Mouse (Mus musculus): Measurements from ENCODE around the gene Cd248. TPM values are rescaled to one million over a fixed set of nuclear protein-coding genes. Genes with fewer than 3 reads are reported as not detected.
A peak's percentile ranks its signal among the peaks of the same experiment; 100 is the strongest.

Gene Cd248
- total and polyA plus RNA-seq, 2 experiments from 2014 or later, result 12.5 to 16.4 TPM

- Histone ChIP-seq H3K4me2 (ENCODE audit: low read depth, low read length) (peak overlapping the region; percentile 94), H3K27me3 (ENCODE audit: insufficient read depth, low read length) (no peaks in the 10 kb centered on the region), H3K9me3 (ENCODE audit: low read length) (no peaks in the 10 kb centered on the region), H3K27ac (peak overlapping the region; percentile 97), H3K4me3 (ENCODE audit: low read length) (peak overlapping the region; percentile 69), H3K4me1 (ENCODE audit: insufficient read depth, low read length) (0 out of 2 replicates have a peak, but pooled peaks cover 5% of the 10 kb centered on the region), H3K36me3 (ENCODE audit: insufficient read depth, low read length) (peaks cover 65% of the 10 kb centered on the region), H3K9ac (replicated peaks; ENCODE audit: low read length) (peak overlapping the region; percentile 86)
- WGBS, result 18% methylated on average over 9 of the region's 9 CpGs
- DNase-seq (ENCODE audit: low spot score), result no peak
- ATAC-seq, result no peak
- no peak for TF ChIP-seq CTCF (IDR thresholded peaks at IDR 0.05; ENCODE audit: low read depth)
These were observed 38.2 kb downstream of the Cd248 start for GRCm38 (mm10) chr19:5106074-5106473.

GRCm38 (mm10) chr19:5106731-5107191 is 38.9 kb downstream of the Cd248 start, which contains the start of gene Rab1b:
TSS of gene Rab1b (minus strand) at chr19:5107072.
- under 1% methylated on average over 46 of the region's 46 CpGs for WGBS
- ATAC-seq (peak; percentile 96), DNase-seq (ENCODE audit: low spot score) (peak; percentile 100)
- Histone ChIP-seq H3K4me2 (ENCODE audit: low read depth, low read length) (peak within 1 kb of the TSS; percentile 94), H3K9me3 (ENCODE audit: low read length) (no peaks in the 10 kb centered on the region), H3K27ac (peak within 1 kb of the TSS; percentile 97), H3K9ac (replicated peaks; ENCODE audit: low read length) (peak within 1 kb of the TSS; percentile 86), H3K4me3 (ENCODE audit: low read length) (peak within 1 kb of the TSS; percentile 69), H3K27me3 (ENCODE audit: insufficient read depth, low read length) (no peaks in the 10 kb centered on the region), H3K4me1 (ENCODE audit: insufficient read depth, low read length) (0 out of 2 replicates have a peak, but pooled peaks cover 5% of the 10 kb centered on the region), H3K36me3 (ENCODE audit: insufficient read depth, low read length) (peaks cover 65% of the 10 kb centered on the region)
- no peak for TF ChIP-seq CTCF (IDR thresholded peaks at IDR 0.05; ENCODE audit: low read depth)

- TF ChIP-seq CTCF (IDR thresholded peaks at IDR 0.05; ENCODE audit: low read depth), result no peak
- H3K36me3 ChIP-seq (ENCODE audit: insufficient read depth, low read length), result peaks cover 60% of the 10 kb centered on the region
- H3K27ac ChIP-seq, result peak overlapping the region; percentile 97; the same call in 1 of the 2 replicates
- H3K27me3 ChIP-seq (ENCODE audit: insufficient read depth, low read length), result no peaks in the 10 kb centered on the region
- ATAC-seq (no peak), DNase-seq (ENCODE audit: low spot score) (no peak)
- 0 out of 2 replicates have a peak, but pooled peaks cover 5% of the 10 kb centered on the region for H3K4me1 ChIP-seq (ENCODE audit: insufficient read depth, low read length)
- no peak overlapping the region for H3K4me3 ChIP-seq (ENCODE audit: low read length)
- no peak overlapping the region for H3K9ac ChIP-seq (replicated peaks; ENCODE audit: low read length)
- H3K4me2 ChIP-seq (ENCODE audit: low read depth, low read length), result no peak overlapping the region
- 75% methylated on average over 18 of the region's 18 CpGs for WGBS
- no peaks in the 10 kb centered on the region for H3K9me3 ChIP-seq (ENCODE audit: low read length)
These were observed 39.8 kb downstream of the Cd248 start for GRCm38 (mm10) chr19:5107556-5108270.

- no peaks in the 10 kb centered on the region for H3K9me3 ChIP-seq (ENCODE audit: low read length)
- H3K36me3 ChIP-seq (ENCODE audit: insufficient read depth, low read length), result peaks cover 56% of the 10 kb centered on the region
- H3K4me3 ChIP-seq (ENCODE audit: low read length), result no peak overlapping the region
- DNase-seq (ENCODE audit: low spot score), result peak; percentile 60
- H3K27ac ChIP-seq, result no peak overlapping the region
- no peak overlapping the region for H3K4me2 ChIP-seq (ENCODE audit: low read depth, low read length)
- H3K9ac ChIP-seq (replicated peaks; ENCODE audit: low read length), result no peak overlapping the region
- ATAC-seq, result no peak
- TF ChIP-seq CTCF (IDR thresholded peaks at IDR 0.05; ENCODE audit: low read depth), result peak; percentile 54
- no peaks in the 10 kb centered on the region for H3K27me3 ChIP-seq (ENCODE audit: insufficient read depth, low read length)
- 0 out of 2 replicates have a peak, but pooled peaks cover 5% of the 10 kb centered on the region for H3K4me1 ChIP-seq (ENCODE audit: insufficient read depth, low read length)
- 27% methylated on average over 5 of the region's 5 CpGs for WGBS
These were observed 40.3 kb downstream of the Cd248 start for GRCm38 (mm10) chr19:5108271-5108575.

- no peak overlapping the region for H3K9ac ChIP-seq (replicated peaks; ENCODE audit: low read length)
- no peak overlapping the region for H3K4me3 ChIP-seq (ENCODE audit: low read length)
- TF ChIP-seq CTCF (IDR thresholded peaks at IDR 0.05; ENCODE audit: low read depth), result no peak
- peaks cover 51% of the 10 kb centered on the region for H3K36me3 ChIP-seq (ENCODE audit: insufficient read depth, low read length)
- 0 out of 2 replicates have a peak, but pooled peaks cover 5% of the 10 kb centered on the region for H3K4me1 ChIP-seq (ENCODE audit: insufficient read depth, low read length)
- no peak for ATAC-seq
- DNase-seq (ENCODE audit: low spot score), result no peak
- H3K9me3 ChIP-seq (ENCODE audit: low read length), result no peaks in the 10 kb centered on the region
- WGBS, result 63% methylated on average over 4 of the region's 4 CpGs
- no peak overlapping the region for H3K4me2 ChIP-seq (ENCODE audit: low read depth, low read length)
- no peaks in the 10 kb centered on the region for H3K27me3 ChIP-seq (ENCODE audit: insufficient read depth, low read length)
- H3K27ac ChIP-seq, result no peak overlapping the region
These were observed 40.8 kb downstream of the Cd248 start for GRCm38 (mm10) chr19:5108702-5109101.

- Histone ChIP-seq H3K9me3 (ENCODE audit: low read length) (no peaks in the 10 kb centered on the region), H3K27ac (no peak overlapping the region), H3K4me2 (ENCODE audit: low read depth, low read length) (no peak overlapping the region), H3K27me3 (ENCODE audit: insufficient read depth, low read length) (no peaks in the 10 kb centered on the region), H3K9ac (replicated peaks; ENCODE audit: low read length) (no peak overlapping the region), H3K4me3 (ENCODE audit: low read length) (no peak overlapping the region), H3K36me3 (ENCODE audit: insufficient read depth, low read length) (peaks cover 41% of the 10 kb centered on the region), H3K4me1 (ENCODE audit: insufficient read depth, low read length) (0 out of 2 replicates have a peak, but pooled peaks cover 5% of the 10 kb centered on the region)
- peak; percentile 45 for DNase-seq (ENCODE audit: low spot score)
- peak; percentile 63 for TF ChIP-seq CTCF (IDR thresholded peaks at IDR 0.05; ENCODE audit: low read depth)
- WGBS, result 73% methylated on average over 19 of the region's 19 CpGs
- ATAC-seq, result no peak
These were observed 42.0 kb downstream of the Cd248 start for GRCm38 (mm10) chr19:5109659-5110453.
